Mouse (Mus musculus) embryo, embryonic 10 days (tissue): Measurements from ENCODE around the gene Trabd.
A peak's percentile ranks its signal among the peaks of the same experiment; 100 is the strongest.

Experiments used
- DNase-seq: peaks from one replicate; pipeline ENCODE4 v3.0.0-alpha.2; 2015; ENCODE audit warnings: low spot score

The Trabd gene

GRCm38 (mm10) chr15:89078208-89078836 lies 3.4 kb downstream of the Trabd start:
- no peak for DNase-seq

GRCm38 (mm10) chr15:89083906-89084305 lies 9.0 kb downstream of the Trabd start:
- no peak for DNase-seq

GRCm38 (mm10) chr15:89084826-89085225 lies 9.9 kb downstream of the Trabd start:
- DNase-seq: no peak

- DNase-seq: peak; percentile 95
These were observed 13.8 kb downstream of the Trabd start, which contains the start of gene Selenoo for GRCm38 (mm10) chr15:89088607-89089247. TSS of gene Selenoo (plus strand) at chr15:89089084.

- peak; percentile 29 for DNase-seq
These were observed 14.5 kb downstream of the Trabd start for GRCm38 (mm10) chr15:89089248-89090051.

- no peak for DNase-seq
These were observed 15.7 kb downstream of the Trabd start for GRCm38 (mm10) chr15:89090662-89091061.

- no peak for DNase-seq
These were observed 17.3 kb downstream of the Trabd start for GRCm38 (mm10) chr15:89092181-89092580.

GRCm38 (mm10) chr15:89097450-89097849 lies 22.5 kb downstream of the Trabd start:
- DNase-seq: no peak

GRCm38 (mm10) chr15:89098616-89099015 lies 23.7 kb downstream of the Trabd start:
- DNase-seq: no peak

GRCm38 (mm10) chr15:89100823-89101222 lies 25.9 kb downstream of the Trabd start:
- DNase-seq: no peak

- DNase-seq: peak; percentile 22
These were observed 27.7 kb downstream of the Trabd start for GRCm38 (mm10) chr15:89102646-89103045.

- DNase-seq: no peak
These were observed 29.0 kb downstream of the Trabd start for GRCm38 (mm10) chr15:89103921-89104320.

- no peak for DNase-seq
These were observed 29.5 kb downstream of the Trabd start for GRCm38 (mm10) chr15:89104425-89104824.

- no peak for DNase-seq
These were observed 31.1 kb downstream of the Trabd start for GRCm38 (mm10) chr15:89106073-89106472.

- DNase-seq: no peak
These were observed 32.1 kb downstream of the Trabd start for GRCm38 (mm10) chr15:89106976-89107375.

GRCm38 (mm10) chr15:89110147-89110546 lies 35.2 kb downstream of the Trabd start:
- DNase-seq: no peak

GRCm38 (mm10) chr15:89118007-89118406 lies 43.1 kb downstream of the Trabd start:
- DNase-seq: no peak

- peak; percentile 98 for DNase-seq
These were observed 47.9 kb downstream of the Trabd start, which contains the start of gene Tubgcp6 for GRCm38 (mm10) chr15:89122649-89123366. TSS of gene Tubgcp6 (minus strand) at chr15:89123112.

- DNase-seq: peak; percentile 54
These were observed 48.7 kb downstream of the Trabd start for GRCm38 (mm10) chr15:89123595-89123994.

- no peak for DNase-seq
These were observed 49.4 kb downstream of the Trabd start for GRCm38 (mm10) chr15:89124312-89124711.

GRCm38 (mm10) chr15:89125351-89125750 lies 50.4 kb downstream of the Trabd start:
- no peak for DNase-seq

- no peak for DNase-seq
These were observed 51.7 kb downstream of the Trabd start for GRCm38 (mm10) chr15:89126622-89127021.
